Mouse (Mus musculus) ES-Bruce4 (cell line): ENCODE results near the gene Alkbh4.

Experiments
- CTCF ChIP-seq: IDR thresholded peaks from one replicate; pipeline ENCODE4 v1.8.1; 2011; ENCODE audit warnings: low read depth, low read length
- POLR2A ChIP-seq: IDR thresholded peaks from one replicate; pipeline ENCODE4 v1.8.1; 2011; ENCODE audit warnings: low read length; ENCODE audit not compliant: insufficient read depth

- TF ChIP-seq POLR2A, result no peak
- no peak for TF ChIP-seq CTCF
These were observed 46.1 kb downstream of the Alkbh4 start for GRCm38 (mm10) chr5:136182049-136182448.
